Mouse (Mus musculus): ENCODE measurements around the gene Jam2.

Gene Jam2

DNA sequence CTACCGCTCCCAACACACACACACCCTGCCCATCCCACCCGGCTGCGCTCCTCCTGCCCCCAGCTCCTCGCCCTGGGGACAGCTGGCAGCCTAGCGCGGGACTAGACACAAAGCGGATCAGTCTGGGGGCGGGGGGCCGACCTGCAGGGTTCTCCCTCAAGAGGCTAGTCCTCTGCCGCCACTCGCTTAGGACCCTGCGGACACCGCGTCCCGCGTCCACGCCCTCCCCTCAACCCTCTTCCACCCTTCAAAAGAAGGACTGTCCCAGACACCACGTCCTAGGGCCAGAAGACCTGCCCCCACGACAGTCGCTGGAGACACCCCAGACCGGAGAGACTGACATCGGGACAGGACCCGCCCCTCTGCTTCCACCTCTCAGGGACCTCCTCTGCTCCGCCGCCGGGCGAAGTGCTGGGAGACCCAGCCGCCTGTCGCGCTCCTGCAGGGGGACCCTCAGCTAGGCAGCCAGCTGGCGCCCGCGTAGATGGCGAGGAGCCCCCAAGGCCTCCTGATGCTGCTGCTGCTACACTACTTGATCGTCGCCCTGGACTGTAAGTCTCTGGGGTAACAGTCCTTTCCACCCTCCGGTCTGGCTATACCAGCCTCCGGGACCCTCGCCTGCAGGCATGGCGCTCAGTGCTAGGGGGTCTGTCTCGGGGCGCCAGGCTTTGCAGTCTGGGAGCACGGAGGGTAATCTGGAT lies at the start of gene Jam2:
Jam2 (plus strand) TSS at position 121 of the 701 bp plus-strand sequence.
- no peak for TF ChIP-seq GATA4 (IDR thresholded peaks at IDR 0.05; ENCODE audit: insufficient replicate concordance, low read length)

DNA sequence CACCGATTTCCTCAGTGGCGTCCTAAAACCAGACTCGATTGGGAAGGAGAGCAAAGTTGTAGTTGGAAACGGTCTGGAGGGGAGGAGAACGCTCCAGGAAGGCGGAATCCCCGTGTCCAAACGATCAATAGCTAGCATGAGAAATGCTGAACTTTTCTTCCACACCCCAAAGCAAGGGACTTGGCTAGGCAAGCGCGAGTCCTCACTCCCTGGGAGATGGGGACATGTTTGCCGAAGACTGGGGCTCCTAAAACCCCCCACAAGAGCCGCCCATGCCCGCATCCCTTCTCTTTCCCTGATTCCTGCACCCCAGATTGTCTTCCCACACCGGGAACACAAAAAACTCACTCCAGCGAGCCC lies 39.1 kb upstream of the Jam2 start:
- TF ChIP-seq GATA4 (IDR thresholded peaks at IDR 0.05; ENCODE audit: insufficient replicate concordance, low read length) = no peak

DNA sequence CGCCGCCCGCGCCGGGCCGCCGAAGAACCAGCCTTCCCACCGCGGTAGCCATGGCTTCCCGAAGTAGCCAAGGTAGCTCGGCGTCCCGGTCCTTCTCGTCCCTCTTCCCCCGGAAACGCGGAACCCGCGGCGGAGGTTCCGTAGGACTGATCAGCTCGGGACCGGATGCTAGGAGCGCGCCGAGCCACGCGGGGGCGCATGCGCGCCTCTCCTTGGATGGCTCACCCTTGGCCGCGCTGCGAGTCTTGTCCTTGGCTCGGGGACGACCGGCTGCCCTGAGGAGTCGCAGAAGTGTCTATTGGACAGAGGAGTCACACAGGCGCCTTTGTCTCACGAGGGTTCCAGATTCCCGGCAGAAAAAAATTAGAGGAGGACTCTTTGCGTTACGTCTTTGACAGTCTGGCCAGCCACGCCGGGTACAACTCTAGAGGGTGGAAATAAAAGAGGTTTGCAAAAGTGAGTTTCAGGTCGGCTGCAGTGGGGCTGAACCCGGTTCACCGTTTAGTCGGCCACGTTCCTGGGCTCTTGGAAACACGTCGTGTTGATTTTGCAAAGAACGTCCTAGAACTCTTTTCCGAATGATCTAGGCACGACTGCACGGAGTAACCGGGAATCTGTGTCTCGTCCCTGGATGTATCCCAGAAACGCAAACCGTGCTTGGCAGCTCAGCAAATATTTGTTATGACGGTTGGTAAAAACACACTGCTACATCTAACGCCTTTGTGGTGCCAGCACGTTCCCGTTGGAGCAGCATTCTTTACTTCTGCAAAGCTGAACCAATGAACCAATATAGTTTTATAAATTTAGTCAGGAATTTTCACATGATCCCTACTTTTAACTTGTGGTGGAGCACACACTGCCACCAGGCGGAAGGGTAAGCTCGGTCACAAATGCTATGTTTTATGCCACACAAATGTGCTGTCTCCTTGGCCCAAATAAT lies 38.5 kb upstream of the Jam2 start, which contains the start of gene Mrpl39:
Mrpl39 (minus strand) TSS at position 577 of the 940 bp plus-strand sequence.
- TF ChIP-seq GATA4 (IDR thresholded peaks at IDR 0.05; ENCODE audit: insufficient replicate concordance, low read length) = peak; percentile 88; the same call in 1 of the 2 replicates

DNA sequence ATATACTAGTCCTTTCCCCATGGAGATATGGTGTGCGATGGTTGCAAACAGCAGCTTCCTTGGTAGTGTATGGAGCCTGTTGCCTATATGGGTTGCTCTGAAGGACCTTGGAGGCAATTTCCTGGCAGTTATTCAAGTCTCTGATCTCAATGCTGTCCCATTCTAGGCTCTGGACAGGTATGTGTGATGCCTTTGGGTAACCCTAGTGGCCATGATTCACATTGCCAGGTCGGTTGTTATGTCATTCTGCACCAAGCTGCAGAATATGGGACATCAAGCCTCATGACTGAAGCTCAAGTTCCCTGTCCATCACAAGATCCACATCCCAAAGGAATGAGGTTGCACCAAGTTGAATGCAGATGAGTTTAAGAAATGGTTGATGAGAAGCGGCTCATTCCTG lies 36.6 kb upstream of the Jam2 start:
- no peak for TF ChIP-seq GATA4 (IDR thresholded peaks at IDR 0.05; ENCODE audit: insufficient replicate concordance, low read length)

DNA sequence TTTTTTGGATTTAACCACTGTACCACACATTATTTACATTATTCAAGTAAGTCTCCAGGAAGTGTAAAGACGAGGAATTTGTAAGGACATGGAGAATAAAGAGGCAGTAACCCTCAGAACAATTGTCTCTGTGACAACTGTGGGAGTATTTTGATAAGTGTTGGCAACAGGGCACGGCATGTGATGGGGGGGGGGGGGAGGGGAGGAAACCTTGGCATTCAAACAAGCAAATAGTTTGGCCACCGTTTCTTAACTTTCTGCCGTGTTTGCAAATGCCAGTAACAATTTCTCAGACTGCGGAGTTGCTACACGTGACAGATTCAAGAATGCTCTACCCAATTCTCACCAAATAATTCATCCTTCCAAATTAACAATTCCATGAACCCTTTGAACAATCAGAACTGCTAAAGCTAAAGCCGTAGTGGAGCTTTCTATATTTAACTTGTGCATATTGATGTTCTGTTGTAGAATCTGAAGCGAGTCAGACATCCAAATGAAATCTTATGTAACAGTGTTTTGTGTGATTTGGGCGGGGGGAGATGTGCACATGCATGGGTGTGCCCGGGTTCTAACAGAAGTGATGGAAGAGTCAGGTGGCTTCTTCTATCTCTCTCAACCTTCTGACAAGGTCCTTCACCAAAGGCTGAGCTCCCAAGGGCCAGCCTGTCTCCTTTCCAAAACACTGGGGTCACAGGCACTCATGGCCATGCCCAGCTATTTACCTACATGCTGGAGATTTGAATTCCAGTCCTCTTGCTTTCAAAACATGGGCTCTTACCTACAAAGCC lies 29.0 kb upstream of the Jam2 start:
- TF ChIP-seq GATA4 (IDR thresholded peaks at IDR 0.05; ENCODE audit: insufficient replicate concordance, low read length) = no peak

DNA sequence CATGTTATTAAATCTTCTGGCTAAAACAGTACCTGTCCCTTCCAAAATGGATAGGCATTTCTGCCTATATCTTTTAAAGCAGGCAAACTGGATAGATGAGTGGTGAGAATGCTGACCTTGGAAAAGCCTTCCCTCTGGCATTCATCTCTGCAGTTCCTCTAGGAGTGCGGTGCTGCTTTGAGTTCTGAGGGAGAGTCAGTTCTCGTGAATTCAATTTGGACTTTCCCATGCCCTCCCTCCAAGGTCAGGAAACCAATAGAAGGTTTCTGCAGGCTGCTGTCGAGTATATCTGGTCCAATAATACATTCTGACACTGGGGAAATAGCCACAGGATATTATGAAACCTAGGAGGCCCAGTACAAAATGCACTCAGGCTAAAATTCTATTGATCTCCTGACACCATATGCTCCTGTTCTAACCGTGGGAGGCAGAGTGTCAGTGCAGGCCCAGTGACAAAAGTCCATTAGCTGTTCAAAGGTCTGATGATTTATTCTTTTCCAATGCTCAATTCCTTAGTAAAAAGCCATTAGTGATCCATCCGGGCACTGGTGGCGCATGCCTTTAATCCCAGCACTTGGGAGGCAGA lies 28.1 kb upstream of the Jam2 start:
- TF ChIP-seq GATA4 (IDR thresholded peaks at IDR 0.05; ENCODE audit: insufficient replicate concordance, low read length) = no peak

DNA sequence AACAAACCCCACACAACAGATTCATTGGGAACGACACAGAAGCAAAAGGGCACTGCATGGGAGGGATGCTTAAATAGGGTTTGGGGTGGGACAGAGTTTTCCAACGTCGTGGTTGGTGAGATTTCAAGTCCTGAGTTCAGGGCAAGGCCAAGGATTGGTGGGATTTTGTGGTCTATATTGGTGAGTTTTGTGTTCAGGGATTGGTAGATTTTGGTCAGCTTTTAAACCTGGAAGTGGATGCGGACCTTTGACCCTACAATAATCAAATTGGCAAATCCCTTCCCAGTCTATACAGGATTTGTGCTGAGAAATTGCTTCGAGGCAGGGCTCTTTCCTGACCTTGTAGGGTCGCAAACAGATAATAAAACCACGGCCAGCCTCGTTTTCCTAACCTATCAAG lies 6.0 kb upstream of the Jam2 start:
- no peak for TF ChIP-seq GATA4 (IDR thresholded peaks at IDR 0.05; ENCODE audit: insufficient replicate concordance, low read length)

DNA sequence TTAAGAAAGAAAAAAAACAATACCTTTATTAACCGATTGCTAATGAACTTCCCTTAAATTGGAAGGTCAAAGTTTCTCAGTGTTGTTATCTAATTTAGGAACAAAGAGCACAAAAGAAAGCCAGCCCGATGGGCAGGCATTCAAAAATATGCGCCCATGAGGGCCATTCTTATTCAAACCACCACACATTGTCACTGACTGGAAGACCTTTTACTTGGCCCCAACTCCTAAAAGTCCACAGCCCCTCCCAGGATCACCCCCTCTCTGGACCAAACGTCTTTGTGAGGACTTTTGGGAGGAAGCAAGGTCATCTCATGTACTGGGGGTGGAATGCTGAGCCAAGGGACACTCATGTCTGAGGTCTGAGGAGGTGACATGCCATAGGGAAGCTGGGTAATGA lies 4.7 kb upstream of the Jam2 start:
- TF ChIP-seq GATA4 (IDR thresholded peaks at IDR 0.05; ENCODE audit: insufficient replicate concordance, low read length) = peak; percentile 44; the same call in 1 of the 2 replicates

DNA sequence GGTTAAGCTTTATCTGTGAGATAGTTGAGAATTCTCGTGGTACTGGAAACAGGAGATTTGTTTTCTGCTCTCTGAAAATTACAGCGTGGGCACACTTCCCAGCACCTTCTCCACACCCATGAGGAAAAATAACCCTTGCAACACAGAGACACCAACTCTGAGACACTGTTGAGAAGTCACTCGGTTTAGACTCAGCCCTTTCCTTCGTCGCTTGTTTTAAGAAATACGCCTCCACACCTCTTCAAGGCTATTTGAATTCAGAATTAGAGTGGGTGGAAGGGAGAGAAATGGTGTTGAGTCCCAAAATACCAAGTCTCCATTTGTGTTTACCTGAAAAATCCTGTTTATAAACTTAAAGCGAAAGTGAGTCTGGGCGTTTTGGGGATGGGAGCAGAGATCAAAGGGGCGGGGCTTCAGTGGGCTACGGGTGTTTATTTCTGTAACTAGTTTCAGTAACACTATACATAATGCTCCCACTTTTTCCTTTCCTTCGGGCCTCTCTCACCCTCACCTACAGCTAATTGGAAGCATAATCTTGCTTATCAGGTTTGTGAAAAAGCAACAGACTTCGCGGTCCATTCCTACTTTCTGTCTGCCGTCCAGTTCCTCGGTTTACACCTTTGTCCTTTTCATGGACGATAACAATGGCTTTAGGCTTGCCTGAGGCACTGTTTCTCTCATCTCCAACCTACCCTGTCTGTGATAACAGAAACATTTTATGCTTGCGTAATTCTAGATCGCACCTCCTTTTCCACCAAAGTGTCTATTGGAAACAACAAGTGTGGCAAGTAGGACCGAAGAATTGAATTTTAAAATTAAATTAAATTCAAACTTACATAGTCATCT lies 4.1 kb upstream of the Jam2 start:
- TF ChIP-seq GATA4 (IDR thresholded peaks at IDR 0.05; ENCODE audit: insufficient replicate concordance, low read length) = no peak

DNA sequence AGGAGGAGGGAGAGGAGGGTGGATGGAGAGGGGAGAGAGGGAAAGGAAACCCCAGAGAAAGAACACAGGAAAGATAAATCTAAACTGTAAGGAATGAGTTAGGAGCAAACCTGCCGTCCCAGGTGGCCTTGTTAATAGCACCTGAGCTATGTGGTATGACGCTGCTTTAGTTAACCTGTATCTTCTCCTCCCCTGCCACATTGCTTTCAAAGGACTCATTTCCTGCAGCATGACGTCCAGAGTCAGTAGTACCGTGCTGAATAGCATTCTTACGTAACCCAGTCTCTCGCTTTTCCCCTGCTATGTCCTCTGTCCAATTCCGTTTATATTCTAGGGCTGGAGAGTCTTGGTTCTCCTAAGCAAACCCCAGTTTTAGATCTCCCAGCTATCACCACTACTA lies 3.0 kb upstream of the Jam2 start:
- TF ChIP-seq GATA4 (IDR thresholded peaks at IDR 0.05; ENCODE audit: insufficient replicate concordance, low read length) = no peak

DNA sequence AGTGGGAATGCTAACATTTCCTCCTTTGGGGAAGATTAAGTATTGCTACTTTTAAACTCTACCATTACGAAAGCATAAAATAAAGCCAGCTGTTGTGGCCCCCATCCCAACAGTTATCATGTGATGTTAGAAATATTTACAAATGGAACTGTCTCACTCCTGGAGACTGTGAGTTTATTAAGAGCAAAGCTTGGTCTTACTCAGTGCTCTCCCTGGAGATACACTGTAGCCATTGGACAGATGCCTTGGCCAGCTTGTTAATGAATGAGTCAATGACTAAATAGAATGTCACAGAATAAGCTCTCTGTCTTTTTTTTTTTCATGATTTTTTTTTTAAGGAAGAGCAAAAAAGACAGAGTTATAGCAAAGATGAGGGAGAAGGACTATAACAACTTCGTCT lies 2.5 kb upstream of the Jam2 start:
- no peak for TF ChIP-seq GATA4 (IDR thresholded peaks at IDR 0.05; ENCODE audit: insufficient replicate concordance, low read length)

DNA sequence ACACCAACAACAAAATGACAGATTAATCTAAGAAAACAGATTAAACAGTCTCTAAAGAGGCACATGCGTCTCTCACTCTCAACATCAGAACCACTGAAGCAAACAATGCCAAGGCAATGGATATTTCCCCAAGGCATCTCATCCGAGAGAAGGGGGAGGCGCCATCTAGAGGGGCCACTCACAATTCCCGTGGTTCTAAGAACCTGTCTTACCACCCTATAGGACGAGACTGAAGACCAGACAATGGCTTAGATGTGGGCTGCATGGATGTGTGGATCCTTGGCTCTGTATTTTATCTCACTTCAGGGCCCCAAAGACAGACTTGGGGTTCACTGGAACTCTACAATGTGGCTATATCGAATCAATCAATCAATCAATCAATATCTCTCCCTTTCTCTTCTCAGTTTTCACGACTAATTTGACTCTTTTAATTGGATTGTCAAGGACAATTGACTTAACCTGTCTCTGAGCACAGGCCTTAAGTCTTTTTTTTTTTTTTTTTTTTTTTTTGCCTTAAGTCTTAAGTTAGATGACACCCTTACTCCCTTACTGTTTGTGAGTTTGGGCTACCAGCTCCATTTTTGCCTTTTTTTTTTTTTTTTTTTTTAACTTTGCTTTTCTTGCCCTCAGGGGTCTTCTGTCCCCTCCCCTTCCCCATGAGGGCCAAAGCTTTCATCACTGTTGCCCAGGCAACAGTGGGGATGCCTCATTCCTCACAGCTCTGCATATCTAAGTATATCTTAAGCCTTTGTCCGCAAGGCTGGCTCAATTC lies 1.2 kb upstream of the Jam2 start:
- TF ChIP-seq GATA4 (IDR thresholded peaks at IDR 0.05; ENCODE audit: insufficient replicate concordance, low read length) = no peak

DNA sequence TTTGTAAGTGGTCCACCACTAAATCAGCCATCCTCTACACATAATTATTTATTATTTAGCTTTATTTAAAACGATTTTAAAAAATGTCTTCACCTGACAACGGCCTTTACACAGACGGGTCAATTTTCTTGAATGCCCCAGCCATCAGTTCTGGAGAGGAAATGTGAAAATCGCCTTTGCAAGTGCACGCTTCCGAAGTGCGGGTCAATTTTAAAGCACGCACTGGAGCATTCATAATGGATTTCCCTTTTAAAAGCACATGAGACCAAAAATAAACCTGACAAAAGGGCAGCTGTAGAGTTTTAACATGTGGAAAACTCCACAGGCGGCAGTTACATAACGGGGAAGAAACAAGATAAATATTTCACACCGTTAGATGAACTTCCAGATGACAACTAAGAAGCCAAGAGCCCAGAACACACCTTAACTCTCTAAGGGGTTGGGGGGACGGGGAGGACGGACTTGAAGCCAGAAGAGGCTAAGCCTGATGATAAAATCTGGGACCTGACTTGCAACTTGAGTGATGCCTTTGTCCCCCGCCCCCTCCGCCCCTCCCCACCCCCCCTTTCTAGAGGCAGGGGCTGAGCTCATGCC lies 558 bp upstream of the Jam2 start:
- no peak for TF ChIP-seq GATA4 (IDR thresholded peaks at IDR 0.05; ENCODE audit: insufficient replicate concordance, low read length)
